Mouse (Mus musculus) olfactory bulb, adult 2 months (tissue): ENCODE measurements around the gene Ubxn10.

Experiments
- CTCF ChIP-seq: fragments of 200-500 bp; IDR thresholded peaks from 2 replicates; pipeline ENCODE4 v1.5.1; 2012; ENCODE audit warnings: low read depth, mild to moderate bottlenecking, low read length, moderate library complexity; ENCODE audit not compliant: insufficient read depth
- POLR2A ChIP-seq: fragments of 200-500 bp; IDR thresholded peaks from 2 replicates; pipeline ENCODE4 v1.6.1; 2012; ENCODE audit warnings: mild to moderate bottlenecking, low read depth, low read length, moderate library complexity; ENCODE audit not compliant: insufficient read depth

- TF ChIP-seq CTCF, result peak; percentile 30; the same call in 1 of the 2 replicates
- no peak for TF ChIP-seq POLR2A
Observed at GRCm38 (mm10) chr4:138708636-138709035, 28.3 kb downstream of the Ubxn10 start.
